Mouse (Mus musculus) midbrain, embryonic 15.5 days (tissue): Measurements from ENCODE around the gene Cbx8. TPM values are rescaled to one million over a fixed set of nuclear protein-coding genes. Genes with fewer than 3 reads are reported as not detected.

Experiments used
- polyA plus RNA-seq: library from polyadenylated mRNA; unstranded; fragments of >200 nt; fragmentation: Nextera tagmentation; extraction: Ambion mirVana; gene quantifications from 2 replicates; pipeline ENCODE4 v1.2.1, GENCODE M21; 2015

Gene Cbx8
- polyA plus RNA-seq, 1 experiment from 2014 or later, result 9.7 TPM

Other genes starting within 250 kb of the Cbx8 start
- gene Rbfox3, start 129.4 kb downstream of the Cbx8 start, polyA plus RNA-seq, result 53.5 and 54.2 TPM in 2 replicates
- gene Enpp7, start 52.8 kb downstream of the Cbx8 start, polyA plus RNA-seq, result not detected in 2 replicates
- gene Cbx2, start 18.0 kb downstream of the Cbx8 start, polyA plus RNA-seq, result 17.6 and 19.6 TPM in 2 replicates
- gene Cbx4, start 45.3 kb upstream of the Cbx8 start, polyA plus RNA-seq, result 23.7 and 24.7 TPM in 2 replicates
- gene Tbc1d16, start 187.5 kb upstream of the Cbx8 start, polyA plus RNA-seq, result 66.8 and 67.2 TPM in 2 replicates
- gene Ccdc40, start 187.6 kb upstream of the Cbx8 start, polyA plus RNA-seq, result 19.3 and 21.5 TPM in 2 replicates
- gene Gaa, start 226.9 kb upstream of the Cbx8 start, polyA plus RNA-seq, result 93.9 and 95.3 TPM in 2 replicates